Mouse (Mus musculus): Measurements from ENCODE around the gene Atxn1. TPM values are rescaled to one million over a fixed set of nuclear protein-coding genes. Genes with fewer than 3 reads are reported as not detected.

The Atxn1 gene
- total RNA-seq, 2 experiments from 2014 or later: 117 to 121 TPM

DNA sequence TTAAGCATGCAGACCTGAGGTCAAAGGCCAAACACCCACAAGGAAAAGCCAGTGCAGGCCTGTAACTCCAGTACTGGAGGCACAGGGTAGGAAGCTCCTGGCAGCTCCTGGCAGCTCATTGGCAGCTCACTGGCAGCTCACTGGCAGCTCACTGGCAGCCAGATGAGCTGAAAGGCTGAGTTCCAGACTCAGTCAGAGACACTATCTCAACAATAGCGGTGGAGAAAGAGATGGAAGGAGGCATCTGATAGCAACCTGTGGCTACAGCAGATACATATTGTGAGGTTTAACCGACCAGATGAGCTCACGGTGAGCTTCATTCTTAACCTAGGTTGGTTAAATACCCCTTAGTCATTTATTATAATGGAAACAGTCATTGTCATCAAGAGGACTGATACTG lies 328.4 kb downstream of the Atxn1 start:
- DNase-seq (ENCODE audit: low spot score in 2 of 2): peak in 1 of 2 experiments; percentile 44

DNA sequence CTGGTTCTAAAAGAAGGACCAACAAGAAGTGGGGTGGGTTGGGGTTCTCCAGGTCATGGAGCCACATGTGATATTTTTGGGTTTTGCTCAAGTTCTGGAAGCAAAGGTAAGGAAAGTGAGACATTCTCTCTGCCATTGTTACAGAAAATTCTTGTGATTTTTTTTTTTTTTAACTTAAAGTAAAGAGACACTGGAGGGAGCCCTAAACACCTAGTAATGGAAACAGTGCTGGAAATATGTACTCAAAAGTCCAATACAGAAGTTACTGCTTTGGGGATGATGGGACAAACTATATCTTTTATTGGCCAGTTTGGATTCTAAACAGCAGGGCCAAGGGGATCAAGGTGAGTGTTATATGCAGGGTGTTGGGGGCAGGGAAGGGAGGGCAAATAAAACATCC lies 330.9 kb downstream of the Atxn1 start:
- no peak for DNase-seq (ENCODE audit: low spot score in 2 of 2)

DNA sequence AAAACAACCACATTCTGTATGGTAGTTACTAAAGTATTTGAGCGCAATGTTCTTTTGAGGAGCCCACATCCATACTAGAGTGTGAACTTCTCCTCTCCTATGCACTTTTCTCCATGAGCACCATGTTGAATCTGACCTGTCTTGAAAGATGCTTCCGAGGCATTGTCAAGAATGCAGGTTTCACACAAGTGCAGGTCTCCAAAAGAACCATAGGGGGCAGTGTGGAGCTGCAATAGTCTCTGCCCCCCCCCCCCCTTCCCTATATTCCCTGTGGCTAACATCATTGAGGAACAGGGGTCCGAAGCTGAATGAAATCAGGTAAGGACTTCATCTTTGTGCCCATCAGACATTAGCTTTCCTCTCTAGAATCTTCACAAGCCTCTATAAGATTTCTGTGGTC lies 332.7 kb downstream of the Atxn1 start:
- no peak for DNase-seq (ENCODE audit: low spot score in 2 of 2)

DNA sequence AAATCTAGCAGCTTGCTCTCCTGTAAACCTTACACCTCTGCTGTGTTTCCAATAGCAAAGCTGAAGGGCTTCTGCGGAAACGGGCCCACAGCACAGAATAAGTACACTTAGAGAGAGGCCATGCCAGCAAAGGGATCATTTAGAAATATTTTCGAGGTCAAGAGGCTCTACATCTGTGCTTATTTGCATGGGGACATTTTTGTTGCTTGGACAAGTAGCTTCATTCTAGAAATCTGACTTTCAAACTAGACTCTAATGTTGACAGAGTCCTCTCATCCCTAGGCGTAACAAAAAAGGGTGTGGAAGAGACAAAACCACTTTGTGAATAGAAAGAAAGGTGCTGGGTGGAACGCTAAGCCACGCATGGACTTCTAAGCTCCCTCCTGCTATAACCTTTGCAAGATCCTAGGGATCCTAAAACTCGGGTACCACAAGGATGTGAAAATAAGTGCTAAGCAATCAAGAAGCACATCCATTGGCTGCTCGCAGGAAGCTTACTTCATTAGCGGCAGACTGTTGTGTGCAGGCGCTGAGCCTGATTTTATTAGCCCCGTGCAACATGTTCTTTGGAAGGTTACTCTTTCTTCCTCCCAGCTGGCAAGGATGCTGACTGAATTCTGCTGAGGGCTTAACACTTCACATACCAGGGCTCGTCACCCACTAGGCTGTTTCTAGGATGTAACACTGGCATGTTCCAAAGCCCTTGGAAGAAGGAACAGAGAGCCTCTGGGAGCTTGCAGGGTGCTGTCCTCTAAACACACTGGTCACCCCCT lies 334.1 kb downstream of the Atxn1 start:
- peak in 1 of 2 experiments; percentile 58 for DNase-seq (ENCODE audit: low spot score in 2 of 2)

DNA sequence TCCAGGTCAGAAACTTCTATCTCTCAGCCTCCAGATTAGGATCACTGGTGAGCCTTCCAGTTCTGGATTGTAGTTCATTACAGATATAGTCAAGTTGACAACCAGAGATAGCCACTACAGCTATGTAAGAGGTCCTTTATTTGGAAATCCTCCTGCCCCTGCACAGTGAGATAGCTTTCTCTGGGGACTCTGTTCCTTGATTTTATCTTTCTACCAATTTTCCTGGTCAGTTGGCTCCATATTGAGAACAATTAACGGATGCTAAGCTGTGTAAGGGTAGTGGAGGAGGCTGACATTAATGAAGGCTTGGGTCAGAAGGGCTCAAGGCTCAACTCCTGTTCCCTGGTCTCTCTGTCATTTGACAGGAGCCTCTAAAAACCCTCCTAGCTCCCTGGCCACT lies 335.1 kb downstream of the Atxn1 start:
- DNase-seq (ENCODE audit: low spot score in 2 of 2): no peak

DNA sequence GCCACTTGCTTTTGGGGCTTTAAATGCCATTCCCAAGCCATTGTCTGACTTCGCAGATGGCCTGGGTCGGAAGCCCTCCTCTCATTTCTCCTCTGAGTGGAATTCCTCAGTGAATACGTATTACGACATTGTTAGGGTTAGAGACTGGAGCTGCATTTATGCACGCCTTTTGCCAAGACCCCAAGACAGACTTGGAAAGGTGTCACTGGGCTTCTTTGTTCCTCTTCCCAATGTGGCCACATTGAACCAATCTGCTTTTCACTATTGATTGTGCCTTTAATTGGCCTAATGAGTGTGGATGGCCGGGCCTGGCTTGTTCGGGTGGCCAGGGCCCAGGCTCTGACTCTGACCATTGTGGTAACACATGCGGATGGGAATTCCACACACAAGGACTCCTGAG lies 336.5 kb downstream of the Atxn1 start:
- DNase-seq (ENCODE audit: low spot score in 2 of 2): no peak

DNA sequence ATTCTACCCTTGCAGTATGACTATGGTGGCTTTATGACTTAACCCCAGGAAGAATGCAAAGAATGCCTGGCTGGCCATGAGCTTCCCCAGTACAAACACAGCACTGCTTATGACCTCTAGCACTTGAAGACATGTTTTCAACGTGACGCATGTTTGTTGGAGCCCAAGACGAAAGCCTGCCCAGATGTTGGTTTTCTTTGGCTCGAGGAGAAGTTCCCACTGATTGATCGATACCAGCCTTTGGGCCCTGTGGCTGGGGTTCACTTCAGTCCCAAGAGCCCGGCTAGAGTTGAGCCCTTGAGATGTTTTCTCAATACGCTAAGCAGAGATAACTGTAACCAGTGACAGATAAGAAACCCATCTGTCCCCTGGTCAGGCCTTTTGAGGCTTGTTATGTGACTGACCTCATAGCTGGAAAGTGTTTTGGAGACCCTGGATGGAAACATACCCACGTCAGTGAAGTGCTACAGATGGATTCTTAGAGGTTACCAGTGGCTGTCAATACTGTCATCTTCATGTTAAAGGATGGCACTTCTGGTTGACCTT lies 337.5 kb downstream of the Atxn1 start:
- DNase-seq (ENCODE audit: low spot score in 2 of 2): no peak

DNA sequence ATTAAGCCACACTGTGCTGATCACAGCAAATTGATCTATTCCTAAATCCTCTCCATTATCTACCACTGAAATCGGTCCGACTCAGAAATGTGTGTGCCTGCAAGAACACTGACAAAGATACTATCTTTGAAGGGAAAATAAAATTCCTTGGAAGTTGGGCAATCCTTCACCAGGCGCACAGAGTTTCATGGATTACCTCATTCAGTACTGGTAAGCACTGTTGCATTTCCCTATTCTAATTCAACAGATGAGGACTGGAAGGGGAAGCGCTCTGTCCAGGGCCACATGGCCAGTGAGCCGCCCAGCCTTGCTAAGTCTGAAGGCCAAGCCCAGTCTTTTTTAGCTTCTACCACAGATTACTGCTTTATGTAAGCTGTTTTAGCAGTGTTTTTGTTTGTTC lies 339.1 kb downstream of the Atxn1 start:
- DNase-seq (ENCODE audit: low spot score in 2 of 2): no peak

DNA sequence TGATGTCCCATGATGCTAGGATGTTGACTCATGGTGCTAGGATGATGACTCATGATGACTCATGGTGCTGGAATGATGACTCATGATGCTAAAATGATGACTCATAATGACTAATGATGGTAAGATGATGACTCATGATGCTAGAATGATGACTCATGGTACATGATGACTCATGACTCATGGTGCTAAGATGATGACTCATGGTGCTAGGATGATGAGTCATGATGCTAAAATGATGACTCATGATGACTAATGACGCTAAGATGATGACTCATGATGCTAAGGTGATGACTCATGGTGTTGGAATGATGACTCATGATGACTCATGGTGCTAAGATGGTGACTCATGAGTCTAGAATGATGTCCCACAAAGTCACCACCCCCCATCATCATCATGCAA lies 341.0 kb downstream of the Atxn1 start:
- no peak for DNase-seq (ENCODE audit: low spot score in 2 of 2)

DNA sequence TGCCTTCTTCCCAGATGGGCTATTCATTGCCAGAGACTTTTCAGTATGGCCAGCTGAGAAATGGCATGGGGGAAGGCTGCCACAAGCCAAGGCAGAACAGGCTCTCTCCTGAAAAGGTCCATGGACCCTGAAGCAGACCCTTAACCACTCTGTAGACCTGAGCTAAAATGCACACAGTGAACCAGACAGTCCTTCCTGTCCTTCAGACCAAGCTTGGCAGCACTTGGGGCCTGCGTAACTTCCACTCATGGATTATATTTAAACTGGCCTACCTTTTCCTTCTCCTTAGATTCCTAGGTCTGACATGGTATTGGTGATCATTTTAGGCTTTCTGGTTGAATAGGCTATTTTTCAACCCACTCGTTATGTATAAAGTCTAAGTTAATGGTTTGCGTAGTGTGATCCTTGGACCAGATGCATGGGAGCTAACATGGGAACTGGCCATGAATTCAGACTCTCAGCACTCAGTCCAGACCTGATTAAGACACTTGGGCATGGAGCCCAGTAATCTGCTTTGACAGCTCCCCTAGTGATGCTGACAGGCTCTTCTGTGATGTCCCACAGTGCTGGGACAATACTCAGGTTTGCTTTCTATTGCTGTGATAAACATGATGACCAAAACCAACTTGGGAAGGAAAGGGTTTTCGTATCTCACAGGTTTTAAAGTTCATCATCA lies 341.8 kb downstream of the Atxn1 start:
- no peak for DNase-seq (ENCODE audit: low spot score in 2 of 2)

DNA sequence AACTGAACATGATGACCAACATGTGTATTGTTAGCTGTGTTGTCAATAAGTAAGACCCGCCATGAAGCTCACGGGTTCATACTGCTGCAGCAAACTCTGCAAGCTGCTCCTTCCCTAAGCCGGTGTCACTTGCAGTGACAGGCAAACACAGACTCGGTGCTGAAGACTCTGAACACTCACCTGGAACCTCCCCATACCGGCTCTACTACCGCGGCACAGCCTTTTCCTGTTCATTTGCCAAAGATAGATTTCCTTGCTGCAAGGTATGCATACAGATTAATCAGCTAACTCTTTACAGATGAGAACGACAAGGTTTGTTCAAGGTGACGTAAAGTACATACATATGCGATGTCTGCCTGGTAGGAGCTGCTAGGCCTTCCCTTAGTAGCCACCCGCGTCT lies 344.1 kb downstream of the Atxn1 start:
- DNase-seq (ENCODE audit: low spot score in 2 of 2): no peak

DNA sequence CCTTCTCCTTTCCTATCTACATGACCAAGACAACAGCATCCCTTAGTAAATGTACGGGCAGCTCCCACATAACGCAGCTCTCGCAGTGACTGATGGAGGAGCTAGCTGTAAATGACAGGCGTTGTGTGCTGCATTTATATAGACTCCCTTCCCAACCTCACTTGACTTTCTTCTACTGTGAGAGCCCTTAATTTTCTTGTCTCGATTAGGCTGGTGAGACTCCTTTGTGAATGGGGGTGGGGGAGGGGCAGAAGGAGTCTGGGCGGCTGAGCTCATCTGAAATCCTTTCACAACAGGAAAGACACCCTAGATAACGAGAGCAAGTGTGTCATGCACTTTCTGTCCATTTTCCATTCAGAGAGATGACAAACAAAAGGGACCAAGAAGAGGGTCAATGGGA lies 344.5 kb downstream of the Atxn1 start:
- no peak for DNase-seq (ENCODE audit: low spot score in 2 of 2)

DNA sequence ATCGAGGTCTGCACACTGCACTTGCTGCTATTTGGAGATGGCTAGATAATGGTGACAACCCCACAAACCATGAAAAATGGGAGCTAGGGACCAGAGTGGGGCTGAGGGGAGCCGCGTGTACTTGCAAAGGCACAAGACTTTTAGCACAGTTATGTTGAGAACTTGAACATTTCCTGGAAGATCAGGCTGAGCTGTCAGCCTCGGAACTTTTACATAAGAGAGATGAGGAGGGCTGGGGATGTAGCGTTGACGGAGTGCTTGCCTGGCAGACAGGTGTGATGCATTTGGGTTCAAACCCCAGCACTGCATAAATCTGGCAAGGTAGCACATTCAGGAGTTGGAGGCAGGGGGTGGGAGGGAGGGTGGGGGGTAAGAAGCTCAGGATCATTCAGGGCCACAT lies 346.8 kb downstream of the Atxn1 start:
- peak in 1 of 2 experiments; percentile 51 for DNase-seq (ENCODE audit: low spot score in 2 of 2)

DNA sequence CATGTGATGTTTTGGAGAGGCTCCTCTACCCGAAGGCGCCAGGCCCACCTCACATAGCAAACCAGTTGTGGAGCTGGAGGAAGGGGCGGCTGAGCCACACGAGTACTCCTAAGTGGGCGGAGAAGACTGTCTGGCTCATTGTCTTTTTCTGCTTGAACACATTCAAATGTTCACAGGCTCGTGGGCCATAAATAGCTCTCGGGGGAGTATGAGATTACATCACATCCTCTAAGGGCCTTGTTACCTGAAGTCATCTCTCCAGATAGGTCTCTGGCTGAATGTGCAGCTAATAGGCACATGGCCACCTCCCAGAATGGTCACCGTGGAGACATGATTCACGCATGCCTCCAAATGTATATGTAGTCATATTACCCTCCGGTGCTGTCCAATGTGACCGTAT lies 350.0 kb downstream of the Atxn1 start:
- DNase-seq (ENCODE audit: low spot score in 2 of 2): peak in 1 of 2 experiments; percentile 54

DNA sequence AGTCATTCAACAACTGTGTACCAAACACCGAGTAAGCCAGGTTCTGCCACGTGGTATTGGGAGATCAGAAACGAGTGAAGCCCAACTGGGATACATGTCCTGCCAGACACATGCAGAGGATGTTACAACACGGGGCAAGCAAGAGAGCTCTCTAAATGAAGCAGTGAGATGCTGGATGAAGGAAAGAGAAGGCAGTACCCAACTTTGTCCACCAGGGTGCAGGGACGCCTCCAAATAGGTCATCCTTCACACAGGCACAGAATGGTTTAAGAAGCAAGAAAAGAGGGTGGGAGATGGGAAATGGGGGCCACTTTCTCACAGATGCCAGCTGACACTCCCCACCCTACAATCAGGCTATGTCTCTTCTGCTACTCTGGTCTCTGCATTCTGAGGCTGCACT lies 351.5 kb downstream of the Atxn1 start:
- peak in 1 of 2 experiments; percentile 68 for DNase-seq (ENCODE audit: low spot score in 2 of 2)

DNA sequence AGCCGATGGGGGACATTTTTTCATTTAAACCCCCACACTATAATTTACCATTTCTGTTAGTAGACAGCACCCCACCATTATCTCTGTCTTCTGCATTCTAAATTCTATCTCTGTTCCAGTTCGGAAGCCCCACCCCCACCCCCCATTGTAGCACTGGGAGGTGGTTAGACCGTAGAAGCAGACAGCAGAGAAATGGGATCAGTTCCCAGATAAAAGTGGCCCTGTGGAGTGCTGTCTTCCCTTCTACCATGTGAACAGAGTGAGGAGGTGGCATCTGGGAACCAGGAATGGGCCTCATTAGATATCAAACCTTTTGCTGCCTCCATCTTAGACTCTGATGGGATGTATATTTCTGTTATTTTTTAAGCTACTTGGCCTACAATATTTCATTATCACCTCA lies 353.3 kb downstream of the Atxn1 start:
- DNase-seq (ENCODE audit: low spot score in 2 of 2): no peak

DNA sequence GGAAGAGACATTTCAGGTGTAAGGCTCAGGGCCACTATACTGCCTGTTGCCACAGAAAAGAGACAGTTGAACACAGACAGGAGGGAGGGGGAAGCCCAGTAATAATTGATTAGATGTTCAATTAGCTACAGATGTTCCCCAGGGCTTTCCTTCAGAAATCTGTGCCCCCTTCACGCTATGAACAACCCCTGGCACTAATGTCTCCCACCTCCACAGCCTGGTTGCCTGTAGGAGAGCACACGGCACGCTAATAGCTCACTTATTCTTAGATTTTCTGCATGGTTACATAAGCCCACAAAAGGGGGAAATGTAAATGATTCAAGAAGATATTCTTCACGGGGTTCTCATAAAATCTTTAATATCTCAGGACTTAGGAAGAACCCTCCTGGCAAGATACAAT lies 355.3 kb downstream of the Atxn1 start:
- DNase-seq (ENCODE audit: low spot score in 2 of 2): no peak

DNA sequence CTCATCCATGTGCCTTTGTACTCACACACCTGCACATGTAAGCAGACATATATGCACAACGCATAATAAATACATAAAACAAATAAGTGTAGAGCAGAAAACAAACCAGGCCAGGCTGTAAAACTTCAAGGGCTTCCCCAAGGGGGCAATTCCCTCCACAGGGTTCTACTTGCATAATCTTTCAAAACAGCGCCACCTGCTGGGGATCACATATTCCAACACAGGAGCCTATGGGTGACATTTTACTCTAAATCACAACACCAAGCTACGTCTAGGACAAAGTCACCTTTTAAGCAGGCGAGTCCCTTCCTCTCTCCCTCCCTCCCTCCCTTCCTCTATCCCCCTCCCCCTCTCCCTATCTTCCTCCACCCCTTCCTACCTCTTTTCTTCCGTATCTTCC lies 356.2 kb downstream of the Atxn1 start:
- DNase-seq (ENCODE audit: low spot score in 2 of 2): no peak

DNA sequence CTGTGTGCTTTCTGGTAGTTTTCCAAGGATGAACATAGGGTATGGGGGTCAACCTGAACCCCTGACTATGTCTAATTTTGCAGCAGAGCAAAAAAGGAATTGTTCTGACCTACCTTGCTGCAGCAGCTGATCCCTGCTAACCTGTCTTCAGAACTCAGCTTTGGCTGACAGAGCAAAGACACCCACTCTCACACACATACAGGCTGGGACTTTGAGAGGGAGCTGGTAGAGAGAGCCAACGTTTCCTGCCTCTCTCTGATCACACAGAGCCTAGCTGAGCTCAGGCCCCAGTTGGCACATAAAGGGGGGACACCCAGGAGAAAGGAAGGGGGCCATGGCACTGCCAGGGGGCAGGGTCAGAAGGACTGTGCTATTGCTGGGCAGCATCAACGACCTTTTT lies 356.9 kb downstream of the Atxn1 start:
- peak in 1 of 2 experiments; percentile 58 for DNase-seq (ENCODE audit: low spot score in 2 of 2)

DNA sequence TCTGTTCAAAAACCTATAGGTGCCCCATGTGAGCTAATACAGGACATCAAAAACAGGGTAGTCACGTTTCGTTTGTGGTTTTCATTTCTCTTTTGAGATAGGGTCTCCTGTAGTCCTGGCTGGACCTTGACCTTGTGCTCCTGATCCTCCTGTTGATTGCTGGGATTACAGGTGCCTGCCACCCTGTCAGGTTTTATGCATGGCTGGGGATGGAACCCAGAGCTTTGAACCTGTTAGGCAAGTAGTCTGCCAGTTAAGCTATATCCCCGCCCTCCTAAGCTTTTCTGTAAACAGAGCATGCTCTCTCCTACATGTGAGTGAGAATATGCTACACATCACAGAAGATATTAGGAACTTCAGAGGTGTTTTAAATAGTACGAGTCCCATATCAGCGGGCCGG lies 361.2 kb downstream of the Atxn1 start:
- no peak for DNase-seq (ENCODE audit: low spot score in 2 of 2)

DNA sequence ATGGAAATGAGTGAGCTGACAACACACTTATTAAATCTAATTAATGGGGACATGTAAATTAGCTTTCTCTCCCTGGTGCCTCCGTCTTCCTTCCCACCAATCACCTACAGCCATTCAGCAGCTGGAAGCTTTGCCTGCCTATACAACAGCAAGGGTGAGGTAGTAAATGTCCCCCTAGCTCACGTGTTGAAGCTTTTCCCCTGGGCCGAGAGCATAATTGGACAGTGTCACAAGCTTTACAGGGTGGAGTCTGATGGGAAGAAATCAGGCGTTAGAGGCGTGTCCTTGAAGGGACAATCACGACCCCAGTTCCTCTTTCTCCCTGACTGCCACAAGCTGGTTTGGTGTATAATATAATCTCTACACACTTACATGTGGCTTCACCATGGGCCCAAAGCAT lies 364.4 kb downstream of the Atxn1 start:
- DNase-seq (ENCODE audit: low spot score in 2 of 2): no peak

DNA sequence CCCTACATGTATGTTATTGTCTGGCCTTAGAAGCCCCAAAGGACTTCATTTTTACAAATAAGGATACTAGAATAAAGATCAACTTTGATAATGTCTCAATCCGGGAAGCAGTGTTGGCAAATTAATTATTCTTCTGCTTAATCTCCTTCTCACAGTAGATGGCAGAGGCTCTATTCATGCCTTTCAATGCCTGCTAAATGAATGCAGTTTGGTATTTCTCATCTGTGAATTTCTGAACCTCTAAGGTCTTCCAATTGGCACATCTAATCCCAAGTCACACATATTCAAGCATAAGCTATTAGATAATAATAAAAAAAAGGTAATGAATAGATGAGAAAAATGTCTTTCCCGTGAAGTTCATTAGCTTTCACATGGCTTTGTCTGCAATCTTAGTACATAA lies 365.0 kb downstream of the Atxn1 start:
- no peak for DNase-seq (ENCODE audit: low spot score in 2 of 2)

DNA sequence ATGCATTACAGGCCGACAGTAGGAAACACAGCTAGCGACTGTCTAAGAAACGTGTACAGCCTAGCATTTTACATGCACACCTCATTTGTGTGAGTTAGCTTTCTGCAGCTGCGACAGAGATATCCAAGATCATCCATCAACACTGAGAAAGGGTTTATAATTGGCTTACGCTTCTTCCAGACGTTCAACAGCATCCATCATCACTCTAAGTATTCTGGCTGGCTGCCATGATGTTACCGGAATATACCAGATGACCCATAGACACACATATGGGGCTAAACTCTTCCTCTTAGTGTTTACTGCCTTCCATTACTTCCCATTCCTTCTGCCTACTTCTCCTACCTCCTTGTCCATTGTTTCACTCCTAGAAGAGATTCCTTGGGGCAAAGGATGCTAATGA lies 369.4 kb downstream of the Atxn1 start:
- DNase-seq (ENCODE audit: low spot score in 2 of 2): no peak

Data from layer of hippocampus, adult 18-20 months (tissue).